22 mouse cellular contexts compared by ENCODE assay signal in genomic region chr2:43914104-43914503, GRCm38 (mm10).
DNase-seq lines count a peak whose midpoint lies in the region; ATAC-seq and TF ChIP-seq lines count a peak whose summit lies in the region.
"Had no signal": no experiment of that assay in that cellular context is flagged by ENCODE, and none has a peak within 500 bp of the region (broad histone marks: within the 10 kb centered on the region; RNA-seq: fewer than 3 reads in every experiment).

No protein-coding gene starts in this region.

- no peak overlapping the region for H3K27ac ChIP-seq in heart, embryonic 10.5 days
- no peak overlapping the region for H3K27ac ChIP-seq in lung, embryonic 16.5 days (ENCODE audit: low read length)
- H3K27ac ChIP-seq: embryonic facial prominence, embryonic 13.5 days; embryonic facial prominence, embryonic 15.5 days; forebrain, embryonic 10.5 days; forebrain, embryonic 12.5 days had no signal

- H3K9me3 ChIP-seq in heart, embryonic 10.5 days = no peaks in the 10 kb centered on the region
- H3K9me3 ChIP-seq in lung, embryonic 16.5 days (ENCODE audit: control insufficient read depth, low read length) = no peaks in the 10 kb centered on the region
- H3K9me3 ChIP-seq: embryonic facial prominence, embryonic 13.5 days; embryonic facial prominence, embryonic 15.5 days; forebrain, embryonic 10.5 days; forebrain, embryonic 12.5 days had no signal

- WGBS in heart, embryonic 10.5 days = 73% methylated on average over 6 of the region's 6 CpGs
- WGBS in lung, embryonic 16.5 days = 50% methylated on average over 6 of the region's 6 CpGs
- 66% methylated on average over 6 of the region's 6 CpGs for WGBS in lung, adult 2 months

- intact Hi-C loops in heart, postnatal 14 days (cut with DNase I) = no loop called here

- no peaks in the 10 kb centered on the region for H3K27me3 ChIP-seq in heart, embryonic 10.5 days (ENCODE audit: insufficient read depth, poor library complexity, severe bottlenecking)
- no peaks in the 10 kb centered on the region for H3K27me3 ChIP-seq in lung, embryonic 16.5 days (ENCODE audit: control insufficient read depth, insufficient read depth, low read depth, low read length)
- H3K27me3 ChIP-seq: embryonic facial prominence, embryonic 13.5 days; embryonic facial prominence, embryonic 15.5 days; forebrain, embryonic 12.5 days had no signal

- no peaks in the 10 kb centered on the region for H3K36me3 ChIP-seq in heart, embryonic 10.5 days
- no peaks in the 10 kb centered on the region for H3K36me3 ChIP-seq in lung, embryonic 16.5 days (ENCODE audit: control insufficient read depth, insufficient read depth, low read length)
- H3K36me3 ChIP-seq: embryonic facial prominence, embryonic 13.5 days; embryonic facial prominence, embryonic 15.5 days; forebrain, embryonic 10.5 days; forebrain, embryonic 12.5 days had no signal

- TF ChIP-seq POLR2A in lung, adult 2 months (IDR thresholded peaks at IDR 0.05; ENCODE audit: borderline replicate concordance, extremely low read depth, low read depth, low read length) = no peak

- H3K4me2 ChIP-seq in lung, embryonic 16.5 days (ENCODE audit: low read depth, low read length) = no peak overlapping the region
- H3K4me2 ChIP-seq: embryonic facial prominence, embryonic 13.5 days; embryonic facial prominence, embryonic 15.5 days; forebrain, embryonic 12.5 days had no signal

- no peak for TF ChIP-seq CTCF in lung, adult 2 months (IDR thresholded peaks at IDR 0.05; ENCODE audit: insufficient read depth, low read length)

- peak; percentile 17; the same call in 1 of the 2 replicates for ATAC-seq in lung, embryonic 16.5 days (ENCODE audit: low read depth)
- ATAC-seq: forebrain, embryonic 14.5 days had no signal

- no peaks in the 10 kb centered on the region for H3K4me1 ChIP-seq in heart, embryonic 10.5 days
- no peaks in the 10 kb centered on the region for H3K4me1 ChIP-seq in lung, embryonic 16.5 days (replicated peaks; ENCODE audit: control insufficient read depth, insufficient read depth, low read length)
- H3K4me1 ChIP-seq in lung, adult 2 months (ENCODE audit: control insufficient read depth, insufficient read depth, low read length) = no peaks in the 10 kb centered on the region
- H3K4me1 ChIP-seq: embryonic facial prominence, embryonic 15.5 days; forebrain, embryonic 12.5 days had no signal

- no peak overlapping the region for H3K9ac ChIP-seq in lung, embryonic 16.5 days (ENCODE audit: low read length)
- H3K9ac ChIP-seq: embryonic facial prominence, embryonic 13.5 days; embryonic facial prominence, embryonic 15.5 days; forebrain, embryonic 12.5 days had no signal

- no peak overlapping the region for H3K4me3 ChIP-seq in heart, embryonic 10.5 days
- no peak overlapping the region for H3K4me3 ChIP-seq in lung, embryonic 16.5 days (ENCODE audit: low read length)
- no peak overlapping the region for H3K4me3 ChIP-seq in lung, adult 2 months (replicated peaks; ENCODE audit: extremely low read depth, low read depth, low read length)
- H3K4me3 ChIP-seq: embryonic facial prominence, embryonic 13.5 days; embryonic facial prominence, embryonic 15.5 days; erythroblast, embryonic 14.5 days; forebrain, embryonic 10.5 days; forebrain, embryonic 12.5 days had no signal

- peak; percentile 88 for DNase-seq in heart, adult 11 months
- DNase-seq in heart, embryonic 10.5 days (ENCODE audit: low spot score) = no peak
- DNase-seq in heart, postnatal 14 days = peak; percentile 1 to 2
- no peak for DNase-seq in heart, adult 8-10 months (ENCODE audit: low spot score)
- no peak for DNase-seq in lung, adult 2 months
- DNase-seq: adrenal gland, adult 2 months; adrenal gland, postnatal 10 days; adrenal gland, postnatal 25 days; cerebellum, adult 11 months; cerebellum, adult 18-20 months; cerebellum, adult 8-10 months; cerebellum, adult 9-11 months; cerebellum, postnatal 14 days; cerebellum, postnatal 36 days; embryo, embryonic 11 days had no signal

Comparison
In these comparisons a context has a peak if more than half of its experiments do, and no peak if none do; other contexts are left out.
1. DNase-seq: peak in heart, adult 11 months (single experiment) and heart, postnatal 14 days (2 of 2); none in heart, embryonic 10.5 days (single experiment), heart, adult 8-10 months (single experiment) and lung, adult 2 months (single experiment).